Mouse (Mus musculus) CH12.LX (cell line): Measurements from ENCODE around the gene Il5ra. TPM values are rescaled to one million over a fixed set of nuclear protein-coding genes. Genes with fewer than 3 reads are reported as not detected.

Experiments
- DNase-seq: peaks from one replicate; pipeline ENCODE4 v3.0.0-alpha.2; 2013; ENCODE audit errors: extremely low read depth
- H3K27ac ChIP-seq: 2 replicates; pipeline ENCODE4 v1.5.1; 2012; ENCODE audit warnings: low read depth, mild to moderate bottlenecking, control low read depth, moderate library complexity; ENCODE audit not compliant: insufficient read depth
- H3K27me3 ChIP-seq: replicated peaks from 2 replicates; pipeline ENCODE3; 2012; ENCODE audit warnings: inconsistent platforms
- H3K36me3 ChIP-seq, 2 experiments: replicated peaks in 1 of 2; 2 replicates each; pipeline versions ENCODE3 to v1.6.1; 2012; ENCODE audit warnings: inconsistent platforms in 1 of 2, low read length in 1 of 2, mild to moderate bottlenecking in 1 of 2, mixed read lengths in 1 of 2, moderate library complexity in 1 of 2; ENCODE audit not compliant: control insufficient read depth in 1 of 2, insufficient read depth in 1 of 2
- H3K4me1 ChIP-seq, 2 experiments: 2 replicates each; pipeline ENCODE4 v1.6.1; 2012; ENCODE audit warnings: inconsistent platforms in 1 of 2, moderate library complexity in 1 of 2; ENCODE audit not compliant: insufficient read depth in 2 of 2, control insufficient read depth in 1 of 2
- H3K4me2 ChIP-seq: 2 replicates; pipeline ENCODE4 v1.6.1; 2012; ENCODE audit warnings: low read depth, mild to moderate bottlenecking, control low read depth; ENCODE audit not compliant: poor library complexity, insufficient read depth, severe bottlenecking
- H3K4me3 ChIP-seq, 3 experiments: fragments of 150-350 bp in 1 of 3; sonication (generic) in 1 of 3; replicated peaks in 1 of 3; 2 replicates each; pipeline versions ENCODE3 to v1.5.1; 2011 to 2012; ENCODE audit warnings: low read depth in 2 of 3, low read length in 2 of 3, mild to moderate bottlenecking in 2 of 3, moderate library complexity in 2 of 3, control low read depth in 1 of 3, improper control_type of control experiment in 1 of 3, inconsistent platforms in 1 of 3, mixed read lengths in 1 of 3; ENCODE audit not compliant: poor library complexity in 1 of 3
- H3K79me2 ChIP-seq: replicated peaks from 2 replicates; pipeline ENCODE4 v1.6.1; 2012; ENCODE audit warnings: mild to moderate bottlenecking, moderate library complexity; ENCODE audit not compliant: control insufficient read depth, poor library complexity, insufficient read depth, severe bottlenecking; ENCODE audit errors: extremely low read depth
- H3K9ac ChIP-seq: 2 replicates; pipeline ENCODE4 v1.6.1; 2012; ENCODE audit warnings: low read depth, mild to moderate bottlenecking, control low read depth, moderate library complexity; ENCODE audit not compliant: insufficient read depth
- H3K9me3 ChIP-seq: replicated peaks from 2 replicates; pipeline ENCODE3; 2012; ENCODE audit warnings: low read length, inconsistent platforms, mixed read lengths
- BHLHE40 ChIP-seq: IDR thresholded peaks from 2 replicates; pipeline ENCODE4 v1.6.1; 2011; ENCODE audit warnings: mild to moderate bottlenecking, low read depth, low read length, improper control_type of control experiment
- CHD1 ChIP-seq: IDR thresholded peaks from 2 replicates; pipeline ENCODE4 v1.6.1; 2012; ENCODE audit warnings: low read depth, low read length, improper control_type of control experiment, inconsistent platforms
- CHD2 ChIP-seq: IDR thresholded peaks from 2 replicates; pipeline ENCODE4 v1.6.1; 2011; ENCODE audit warnings: low read length, improper control_type of control experiment
- CTCF ChIP-seq, 2 experiments: IDR thresholded peaks in 1 of 2; conservative IDR thresholded peaks in 1 of 2; 2 replicates each; pipeline ENCODE4 v1.5.1; 2011 to 2012; ENCODE audit warnings: low read depth in 2 of 2, low read length in 2 of 2, improper control_type of control experiment in 1 of 2, inconsistent platforms in 1 of 2, mild to moderate bottlenecking in 1 of 2, moderate library complexity in 1 of 2
- ELF1 ChIP-seq: IDR thresholded peaks from 2 replicates; pipeline ENCODE4 v1.6.1; 2014; ENCODE audit warnings: low read depth, mild to moderate bottlenecking, inconsistent platforms, low read length, improper control_type of control experiment
- EP300 ChIP-seq: IDR thresholded peaks from 2 replicates; pipeline ENCODE4 v1.6.1; 2011; ENCODE audit warnings: low read length, improper control_type of control experiment
- ETS1 ChIP-seq: conservative IDR thresholded peaks from 2 replicates; pipeline ENCODE4 v1.6.1; 2012; ENCODE audit warnings: low read depth, mild to moderate bottlenecking, inconsistent platforms, low read length, improper control_type of control experiment, moderate library complexity
- HCFC1 ChIP-seq: IDR thresholded peaks from 2 replicates; pipeline ENCODE4 v1.6.1; 2012; ENCODE audit warnings: low read depth, mild to moderate bottlenecking, inconsistent platforms, low read length, improper control_type of control experiment
- IRF4 ChIP-seq: IDR thresholded peaks from 2 replicates; pipeline ENCODE4 v1.6.1; 2014; ENCODE audit warnings: low read depth, mild to moderate bottlenecking, inconsistent platforms, low read length, improper control_type of control experiment
- JUN ChIP-seq: IDR thresholded peaks from 2 replicates; pipeline ENCODE4 v1.6.1; 2011; ENCODE audit warnings: low read depth, mild to moderate bottlenecking, low read length, improper control_type of control experiment, moderate library complexity; ENCODE audit not compliant: insufficient read depth
- JUND ChIP-seq: conservative IDR thresholded peaks from 2 replicates; pipeline ENCODE4 v1.6.1; 2011; ENCODE audit warnings: low read depth, low read length, improper control_type of control experiment
- KAT2A ChIP-seq: IDR thresholded peaks from 2 replicates; pipeline ENCODE4 v1.6.1; 2012; ENCODE audit warnings: low read length, improper control_type of control experiment, inconsistent platforms; ENCODE audit not compliant: insufficient replicate concordance
- MAFK ChIP-seq: IDR thresholded peaks from 2 replicates; pipeline ENCODE4 v1.6.1; 2011; ENCODE audit warnings: low read length, improper control_type of control experiment; ENCODE audit not compliant: insufficient replicate concordance
- MAX ChIP-seq: IDR thresholded peaks from 2 replicates; pipeline ENCODE4 v1.6.1; 2011; ENCODE audit warnings: low read length, improper control_type of control experiment
- MAZ ChIP-seq: IDR thresholded peaks from 2 replicates; pipeline ENCODE4 v1.6.1; 2012; ENCODE audit warnings: low read depth, mild to moderate bottlenecking, inconsistent platforms, low read length, improper control_type of control experiment, moderate library complexity
- MEF2A ChIP-seq: IDR thresholded peaks from 2 replicates; pipeline ENCODE4 v1.6.1; 2014; ENCODE audit warnings: low read depth, mild to moderate bottlenecking, inconsistent platforms, low read length, improper control_type of control experiment, borderline replicate concordance
- MYC ChIP-seq: IDR thresholded peaks from 2 replicates; pipeline ENCODE4 v1.6.1; 2011; ENCODE audit warnings: low read depth, mild to moderate bottlenecking, improper control_type of control experiment, low read length
- NELFE ChIP-seq: IDR thresholded peaks from 2 replicates; pipeline ENCODE4 v1.6.1; 2011; ENCODE audit warnings: low read depth, low read length, improper control_type of control experiment
- NRF1 ChIP-seq: IDR thresholded peaks from 2 replicates; pipeline ENCODE4 v1.6.1; 2014; ENCODE audit warnings: low read depth, mild to moderate bottlenecking, inconsistent platforms, low read length, improper control_type of control experiment, moderate library complexity
- POLR2A ChIP-seq: IDR thresholded peaks from 2 replicates; pipeline ENCODE4 v1.6.1; 2011; ENCODE audit warnings: low read depth, mild to moderate bottlenecking, improper control_type of control experiment, low read length
- POLR2AphosphoS2 ChIP-seq: IDR thresholded peaks from 2 replicates; pipeline ENCODE4 v1.6.1; 2011; ENCODE audit warnings: low read depth, low read length, improper control_type of control experiment
- RAD21 ChIP-seq: IDR thresholded peaks from 2 replicates; pipeline ENCODE4 v1.6.1; 2011; ENCODE audit warnings: low read depth, mild to moderate bottlenecking, low read length, improper control_type of control experiment, moderate library complexity
- RCOR1 ChIP-seq: conservative IDR thresholded peaks from 2 replicates; pipeline ENCODE4 v1.6.1; 2012; ENCODE audit warnings: low read depth, mild to moderate bottlenecking, inconsistent platforms, low read length, improper control_type of control experiment
- TBP ChIP-seq: conservative IDR thresholded peaks from 2 replicates; pipeline ENCODE4 v1.6.1; 2011; ENCODE audit warnings: low read depth, low read length, improper control_type of control experiment
- TCF12 ChIP-seq: IDR thresholded peaks from 2 replicates; pipeline ENCODE4 v1.6.1; 2014; ENCODE audit warnings: low read depth, mild to moderate bottlenecking, inconsistent platforms, low read length, improper control_type of control experiment
- UBTF ChIP-seq: IDR thresholded peaks from 2 replicates; pipeline ENCODE4 v1.6.1; 2012; ENCODE audit warnings: low read depth, mild to moderate bottlenecking, inconsistent platforms, low read length, improper control_type of control experiment, moderate library complexity
- USF2 ChIP-seq: conservative IDR thresholded peaks from 2 replicates; pipeline ENCODE4 v1.6.1; 2011; ENCODE audit warnings: low read depth, low read length, improper control_type of control experiment
- ZMIZ1 ChIP-seq: IDR thresholded peaks from 2 replicates; pipeline ENCODE4 v1.6.1; 2012; ENCODE audit warnings: low read depth, mild to moderate bottlenecking, inconsistent platforms, low read length, improper control_type of control experiment
- ZNF384 ChIP-seq: IDR thresholded peaks from 2 replicates; pipeline ENCODE4 v1.6.1; 2012; ENCODE audit warnings: low read depth, low read length, improper control_type of control experiment, inconsistent platforms
- dilution Hi-C: fragments of 300-500 bp; cut with MboI; formaldehyde crosslinking; loops from 2 replicates; pipeline ENCODE4 v1.14.3; 2020; ENCODE audit warnings: low sequenced_read_pairs; ENCODE audit not compliant: extremely low pct_unique_long_range_greater_than_20kb, extremely low pct_ligation_motif_present
- in situ Hi-C: fragments of 300-500 bp; cut with MboI; formaldehyde crosslinking; loops from 3 replicates; pipeline ENCODE4 v1.14.3; 2019; ENCODE audit warnings: low sequenced_read_pairs, low pct_ligation_motif_present, low pct_unique_long_range_greater_than_20kb, mixed read lengths
- polyA plus RNA-seq: library from polyadenylated mRNA; unstranded; fragments of >175 nt; gene quantifications from 2 replicates; pipeline ENCODE4 v1.2.1, GENCODE M21; 2012; ENCODE audit warnings: low read depth; ENCODE audit not compliant: insufficient read length
- total RNA-seq, 2 experiments: library from RNA; depleted of rRNA; stranded (reverse); fragments of 300-350 nt in 1 of 2; fragments of >200 nt in 1 of 2; gene quantifications; 2 replicates each; pipeline ENCODE4 v1.2.3; 2012 to 2014

The Il5ra gene
- total RNA-seq (2012; rRNA removed), result 56.8 and 65.0 TPM in 2 replicates
- total RNA-seq (2014; rRNA removed), result 119 and 138 TPM in 2 replicates
- 69.0 and 70.2 TPM in 2 replicates for polyA plus RNA-seq

GRCm38 (mm10) chr6:106748887-106749388 lies at the start of gene Il5ra:
Gene Il5ra (minus strand): TSS chr6:106749037.
- peak within 1 kb of the TSS; percentile 99 for H3K27ac ChIP-seq
- TF ChIP-seq MAFK (peak; percentile 60; the same call in 1 of the 2 replicates), POLR2AphosphoS2 (0 out of 2 replicates have a peak, but pooled peaks have one; percentile 55), UBTF (0 out of 2 replicates have a peak, but pooled peaks have one; percentile 25), NELFE (peak; percentile 72), HCFC1 (no peak; the same call in 1 of the 2 replicates), RAD21 (no peak; the same call in none of the 2 replicates), MYC (no peak), JUN (no peak), MAX (peak; percentile 69; the same call in 1 of the 2 replicates), EP300 (peak; percentile 79), ZMIZ1 (peak; percentile 82), ETS1 (peak; percentile 89), JUND (0 out of 2 replicates have a peak, but pooled peaks have one; percentile 20), NRF1 (no peak), MAZ (peak; percentile 83; the same call in 1 of the 2 replicates), MEF2A (peak; percentile 61; the same call in 1 of the 2 replicates), TCF12 (peak; percentile 91), CHD2 (peak; percentile 66; the same call in 1 of the 2 replicates), CTCF (conservative IDR thresholded peaks at IDR 0.05 in 1 of 2, IDR thresholded peaks at IDR 0.05 in 1 of 2; ENCODE audit: low read depth in 2 of 2, low read length in 2 of 2) (no peak), ELF1 (0 out of 2 replicates have a peak, but pooled peaks have one; percentile 23), TBP (peak; percentile 84), KAT2A (0 out of 2 replicates have a peak, but pooled peaks have one; percentile 39), BHLHE40 (peak; percentile 62), IRF4 (peak; percentile 57; the same call in 1 of the 2 replicates), USF2 (no peak), POLR2A (peak; percentile 79), RCOR1 (peak; percentile 80), ZNF384 (no peak), CHD1 (0 out of 2 replicates have a peak, but pooled peaks have one; percentile 66)
- H3K4me3 ChIP-seq, result peak within 1 kb of the TSS; percentile 65 to 95 (median 92)
- DNase-seq, result peak; percentile 88
- H3K27me3 ChIP-seq, result no peaks in the 10 kb centered on the region
- H3K9ac ChIP-seq, result peak within 1 kb of the TSS; percentile 96
- H3K79me2 ChIP-seq, result peaks cover 25% of the 10 kb centered on the region
- H3K4me2 ChIP-seq, result peak within 1 kb of the TSS; percentile 86
- H3K36me3 ChIP-seq, result no peaks in the 10 kb centered on the region
- H3K9me3 ChIP-seq, result no peaks in the 10 kb centered on the region
- dilution Hi-C loops (no loop called here), in situ Hi-C loops (no loop called here)
- H3K4me1 ChIP-seq, result peaks cover 2 to 19% of the 10 kb centered on the region in 2 experiments; a peak in 2 of 4 replicates
